Mouse (Mus musculus): ENCODE data around the gene Slc22a17. TPM values are rescaled to one million over a fixed set of nuclear protein-coding genes. Genes with fewer than 3 reads are reported as not detected.

Slc22a17 gene
- polyA plus RNA-seq, 1 experiment from 2014 or later, result 1.1 TPM

DNA sequence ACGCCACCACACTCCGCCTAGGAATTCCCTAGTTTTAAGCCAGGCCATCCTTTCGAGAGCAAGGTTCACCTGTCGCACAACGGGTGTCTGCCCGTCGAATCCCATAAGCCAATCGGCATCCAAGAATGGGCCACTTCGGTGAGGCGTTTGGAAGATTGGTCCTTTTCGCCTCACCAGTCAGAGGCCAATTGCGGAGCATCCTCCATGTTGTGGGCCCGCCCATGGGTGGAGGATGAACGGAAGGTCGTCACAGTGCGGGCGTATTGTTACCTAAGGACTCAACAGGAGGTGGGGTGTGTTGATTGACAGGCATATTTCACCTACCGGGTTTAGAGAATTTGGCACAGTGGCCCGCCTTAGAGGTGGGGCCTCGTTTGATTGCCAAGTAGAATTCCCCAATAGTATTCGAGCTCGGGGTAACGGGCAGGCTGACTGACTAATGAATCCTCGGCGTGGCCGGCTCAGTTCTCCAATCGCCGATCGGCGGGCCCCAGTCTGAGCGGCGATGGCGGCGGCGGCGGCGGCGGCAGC is 19.2 kb downstream of the Slc22a17 start:
- TF ChIP-seq EP300 (IDR thresholded peaks at IDR 0.05; ENCODE audit: low read depth) (peak; percentile 52; the same call in 1 of the 2 replicates), CTCF (IDR thresholded peaks at IDR 0.05; ENCODE audit: low read depth) (no peak)
- under 1% methylated on average over 37 of the region's 38 CpGs for WGBS (ENCODE audit: insufficient replicate concordance)
- DNase-seq (peak; percentile 96), ATAC-seq (peak; percentile 97)
- Histone ChIP-seq H3K27ac (ENCODE audit: low read depth) (peak overlapping the region; percentile 96), H3K4me2 (ENCODE audit: low read depth, low read length) (peak overlapping the region; percentile 91), H3K27me3 (ENCODE audit: insufficient read depth, low read length) (no peaks in the 10 kb centered on the region), H3K9ac (replicated peaks) (peak overlapping the region; percentile 98), H3K4me1 (ENCODE audit: insufficient read depth) (peaks cover 13% of the 10 kb centered on the region), H3K9me3 (ENCODE audit: low read length) (no peaks in the 10 kb centered on the region), H3K36me3 (replicated peaks; ENCODE audit: insufficient read depth, low read length) (peaks cover 30% of the 10 kb centered on the region), H3K4me3 (ENCODE audit: low read depth, low read length) (peak overlapping the region; percentile 98)

GRCm38 (mm10) chr14:54892200-54892599 is 20.7 kb downstream of the Slc22a17 start, which contains the start of gene Pabpn1:
Gene Pabpn1, plus strand, starts transcription at chr14:54892500.
- no peaks in the 10 kb centered on the region for H3K27me3 ChIP-seq (ENCODE audit: insufficient read depth, low read length)
- ATAC-seq (no peak), DNase-seq (no peak)
- H3K9ac ChIP-seq (replicated peaks), result peak within 1 kb of the TSS; percentile 50
- H3K4me2 ChIP-seq (ENCODE audit: low read depth, low read length), result peak within 1 kb of the TSS; percentile 70
- peaks cover 13% of the 10 kb centered on the region for H3K4me1 ChIP-seq (ENCODE audit: insufficient read depth)
- TF ChIP-seq CTCF (IDR thresholded peaks at IDR 0.05; ENCODE audit: low read depth) (no peak), EP300 (IDR thresholded peaks at IDR 0.05; ENCODE audit: low read depth) (no peak)
- no peaks in the 10 kb centered on the region for H3K9me3 ChIP-seq (ENCODE audit: low read length)
- peak within 1 kb of the TSS; percentile 76 for H3K27ac ChIP-seq (ENCODE audit: low read depth)
- 92% methylated on average over 3 of the region's 3 CpGs for WGBS (ENCODE audit: insufficient replicate concordance)
- peaks cover 18% of the 10 kb centered on the region for H3K36me3 ChIP-seq (replicated peaks; ENCODE audit: insufficient read depth, low read length)
- H3K4me3 ChIP-seq (ENCODE audit: low read depth, low read length), result peak within 1 kb of the TSS; percentile 98

DNA sequence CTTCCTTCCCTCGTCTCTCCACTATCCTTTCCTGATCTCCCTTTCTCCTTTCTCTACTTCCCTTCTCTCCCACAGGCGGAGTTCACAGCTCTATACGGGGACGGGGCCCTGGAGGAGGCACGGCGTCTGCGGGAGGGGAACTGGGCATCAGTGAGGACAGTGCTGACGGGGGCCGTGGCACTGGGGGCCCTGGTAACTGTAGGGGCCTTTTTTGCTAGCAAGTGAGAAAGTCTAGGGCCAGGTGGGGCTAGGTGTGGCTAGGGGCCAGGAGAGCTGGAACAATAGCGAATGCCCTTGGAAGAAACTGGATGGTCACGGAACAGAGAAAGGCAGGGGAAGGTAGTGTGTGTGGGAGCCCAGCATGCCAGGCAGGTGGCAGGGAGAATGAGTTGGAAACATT is 27.6 kb downstream of the Slc22a17 start:
- H3K27ac ChIP-seq (ENCODE audit: low read depth), result no peak overlapping the region
- peaks cover 11% of the 10 kb centered on the region; the same call in 1 of the 2 replicates for H3K4me1 ChIP-seq (ENCODE audit: insufficient read depth)
- TF ChIP-seq EP300 (IDR thresholded peaks at IDR 0.05; ENCODE audit: low read depth) (no peak), CTCF (IDR thresholded peaks at IDR 0.05; ENCODE audit: low read depth) (no peak)
- WGBS (ENCODE audit: insufficient replicate concordance), result 90% methylated on average over 11 of the region's 11 CpGs
- H3K4me2 ChIP-seq (ENCODE audit: low read depth, low read length), result no peak overlapping the region
- H3K9ac ChIP-seq (replicated peaks), result no peak overlapping the region
- no peaks in the 10 kb centered on the region for H3K36me3 ChIP-seq (replicated peaks; ENCODE audit: insufficient read depth, low read length)
- DNase-seq (no peak), ATAC-seq (no peak)
- H3K4me3 ChIP-seq (ENCODE audit: low read depth, low read length), result no peak overlapping the region
- H3K27me3 ChIP-seq (ENCODE audit: insufficient read depth, low read length), result no peaks in the 10 kb centered on the region
- H3K9me3 ChIP-seq (ENCODE audit: low read length), result no peaks in the 10 kb centered on the region

GRCm38 (mm10) chr14:54884022-54884712 is 28.8 kb downstream of the Slc22a17 start:
- Histone ChIP-seq H3K4me1 (ENCODE audit: insufficient read depth) (peaks cover 11% of the 10 kb centered on the region; the same call in 1 of the 2 replicates), H3K9me3 (ENCODE audit: low read length) (no peaks in the 10 kb centered on the region), H3K4me2 (ENCODE audit: low read depth, low read length) (peak overlapping the region; percentile 84), H3K4me3 (ENCODE audit: low read depth, low read length) (peak overlapping the region; percentile 71), H3K9ac (replicated peaks) (peak overlapping the region; percentile 84), H3K27ac (ENCODE audit: low read depth) (peak overlapping the region; percentile 84), H3K36me3 (replicated peaks; ENCODE audit: insufficient read depth, low read length) (no peaks in the 10 kb centered on the region), H3K27me3 (ENCODE audit: insufficient read depth, low read length) (no peaks in the 10 kb centered on the region)
- WGBS (ENCODE audit: insufficient replicate concordance), result 56% methylated on average over 21 of the region's 21 CpGs
- ATAC-seq, result no peak; the same call in 1 of the 2 replicates
- no peak for TF ChIP-seq CTCF (IDR thresholded peaks at IDR 0.05; ENCODE audit: low read depth)
- DNase-seq, result no peak

GRCm38 (mm10) chr14:54883154-54884021 is 29.5 kb downstream of the Slc22a17 start, which contains the start of the genes Bcl2l2 and Gm20521:
Gene Bcl2l2, plus strand, starts transcription at chr14:54883377.
Gene Gm20521, plus strand, starts transcription at chr14:54883441.
- peak within 1 kb of the TSS; percentile 71 for H3K4me3 ChIP-seq (ENCODE audit: low read depth, low read length)
- 3% methylated on average over 27 of the region's 27 CpGs for WGBS (ENCODE audit: insufficient replicate concordance)
- H3K9me3 ChIP-seq (ENCODE audit: low read length), result no peaks in the 10 kb centered on the region
- DNase-seq, result peak; percentile 88
- TF ChIP-seq EP300 (IDR thresholded peaks at IDR 0.05; ENCODE audit: low read depth) (no peak), CTCF (IDR thresholded peaks at IDR 0.05; ENCODE audit: low read depth) (no peak)
- peak; percentile 97 for ATAC-seq
- peak within 1 kb of the TSS; percentile 84 for H3K27ac ChIP-seq (ENCODE audit: low read depth)
- H3K4me1 ChIP-seq (ENCODE audit: insufficient read depth), result peaks cover 11% of the 10 kb centered on the region; the same call in 1 of the 2 replicates
- H3K36me3 ChIP-seq (replicated peaks; ENCODE audit: insufficient read depth, low read length), result no peaks in the 10 kb centered on the region
- peak within 1 kb of the TSS; percentile 84 for H3K4me2 ChIP-seq (ENCODE audit: low read depth, low read length)
- H3K9ac ChIP-seq (replicated peaks), result peak within 1 kb of the TSS; percentile 84
- H3K27me3 ChIP-seq (ENCODE audit: insufficient read depth, low read length), result no peaks in the 10 kb centered on the region

All from liver, postnatal 0 days (tissue).